Mouse (Mus musculus): Measurements from ENCODE around the gene Serpinb9e.
"Not testable (repeated sequence)": the region's sequence is repeated elsewhere in the genome, so short reads cannot be mapped to it uniquely, and the experiment has no call there.

Serpinb9e gene

DNA sequence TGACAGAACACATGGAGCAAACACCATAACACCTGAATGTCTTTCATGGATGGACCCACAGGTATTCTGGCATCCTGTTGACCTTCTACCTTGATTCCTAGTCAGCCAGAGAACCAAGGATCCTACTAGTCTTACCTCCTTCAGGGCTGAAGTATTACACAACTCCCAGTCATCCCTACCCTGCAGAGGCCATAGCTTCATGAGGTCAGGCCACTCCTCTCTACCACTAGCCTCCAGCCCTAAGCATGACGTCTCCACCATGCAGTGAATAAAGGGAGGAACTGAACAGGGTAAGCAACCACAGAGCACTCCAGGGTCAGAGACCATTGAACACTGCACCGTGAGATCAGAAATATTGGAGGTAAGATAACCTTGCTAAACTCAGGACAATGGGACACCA, at the start of gene Serpinb9e:
Gene Serpinb9e, plus strand, starts transcription at position 301 of the 400 bp plus-strand sequence.
- DNase-seq = not testable (repeated sequence)

DNA sequence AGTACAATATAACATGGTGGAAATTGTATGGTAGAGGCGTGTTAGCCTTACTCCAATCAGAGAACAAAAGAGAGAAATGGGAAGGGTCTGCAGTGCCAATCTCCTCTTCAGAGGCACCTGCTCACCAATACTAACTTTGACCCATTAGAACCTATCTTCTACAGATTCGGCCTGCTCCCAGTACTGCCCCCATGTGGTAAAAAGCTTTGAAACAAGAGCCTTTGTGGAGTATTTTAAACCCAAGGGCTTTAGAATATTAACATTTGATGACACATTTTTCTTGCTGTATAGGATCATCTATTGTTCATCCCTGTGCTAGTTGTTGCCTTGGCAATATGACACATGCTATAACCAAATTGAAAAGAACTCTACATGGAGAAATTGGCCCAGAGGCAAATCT, 49.7 kb upstream of the Serpinb9e start:
- no peak for DNase-seq

DNA sequence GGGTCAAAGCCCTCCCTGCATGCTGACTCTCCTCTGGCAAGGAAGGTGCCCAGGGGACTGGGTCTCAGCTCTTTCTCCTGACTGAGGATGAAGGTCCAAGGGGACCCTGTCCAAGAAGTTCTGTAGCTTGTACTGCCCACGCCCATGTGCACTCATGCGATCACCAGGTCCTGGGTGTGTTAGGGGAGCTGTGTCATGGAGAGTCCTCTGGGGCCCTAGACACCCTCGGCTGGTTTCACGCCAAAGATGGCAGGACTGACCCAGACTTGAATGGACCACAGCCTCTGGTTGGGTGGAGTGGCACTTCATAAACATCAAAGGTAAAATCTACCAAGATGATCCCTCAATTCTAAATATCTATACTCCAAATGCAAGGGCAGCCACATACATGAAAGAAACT, 59.2 kb downstream of the Serpinb9e start:
- DNase-seq = not testable (repeated sequence)
